Mouse (Mus musculus) MEL (cell line): Measurements from ENCODE around the gene Ring1. TPM values are rescaled to one million over a fixed set of nuclear protein-coding genes. Genes with fewer than 3 reads are reported as not detected.

Experiments used
- DNase-seq: peaks from one replicate; pipeline ENCODE4 v3.0.0; 2011; ENCODE audit warnings: low read depth, low spot score
- H3K27ac ChIP-seq: 2 replicates; pipeline ENCODE4 v1.5.1; 2012; ENCODE audit warnings: low read depth, mild to moderate bottlenecking, control low read depth, low read length, moderate library complexity; ENCODE audit not compliant: control insufficient read depth
- H3K27me3 ChIP-seq, 2 experiments: fragments of 150-350 bp in 1 of 2; sonication (generic) in 1 of 2; 2 replicates each; pipeline ENCODE4 v1.6.1; 2012; ENCODE audit warnings: low read length in 2 of 2, mild to moderate bottlenecking in 2 of 2, improper control_type of control experiment in 1 of 2, moderate library complexity in 1 of 2; ENCODE audit not compliant: insufficient read depth in 2 of 2, control insufficient read depth in 1 of 2
- H3K36me3 ChIP-seq, 2 experiments: 2 replicates each; pipeline ENCODE4 v1.6.1; 2012 to 2014; ENCODE audit warnings: low read length in 2 of 2, improper control_type of control experiment in 1 of 2, inconsistent platforms in 1 of 2, mild to moderate bottlenecking in 1 of 2; ENCODE audit not compliant: insufficient read depth in 2 of 2, control insufficient read depth in 1 of 2
- H3K4me1 ChIP-seq, 2 experiments: fragments of 150-350 bp in 1 of 2; sonication (generic) in 1 of 2; 2 replicates each; pipeline ENCODE4 v1.6.1; 2012; ENCODE audit warnings: low read length in 2 of 2, improper control_type of control experiment in 1 of 2, mild to moderate bottlenecking in 1 of 2; ENCODE audit not compliant: insufficient read depth in 2 of 2, control insufficient read depth in 1 of 2
- H3K4me3 ChIP-seq, 2 experiments: fragments of 150-350 bp in 1 of 2; sonication (generic) in 1 of 2; 2 replicates each; pipeline ENCODE4 v1.5.1; 2012; ENCODE audit warnings: low read depth in 2 of 2, low read length in 2 of 2, mild to moderate bottlenecking in 2 of 2, moderate library complexity in 2 of 2, control low read depth in 1 of 2, improper control_type of control experiment in 1 of 2; ENCODE audit not compliant: control insufficient read depth in 1 of 2, insufficient read depth in 1 of 2
- H3K79me2 ChIP-seq: 2 replicates; pipeline ENCODE4 v1.6.1; 2012; ENCODE audit warnings: mild to moderate bottlenecking, low read length, moderate library complexity; ENCODE audit not compliant: control insufficient read depth, poor library complexity, insufficient read depth
- H3K9ac ChIP-seq: 2 replicates; pipeline ENCODE4 v1.6.1; 2012; ENCODE audit warnings: low read depth, mild to moderate bottlenecking, control low read depth, low read length, moderate library complexity; ENCODE audit not compliant: control insufficient read depth, poor library complexity, severe bottlenecking
- H3K9me3 ChIP-seq: fragments of 150-350 bp; sonication (generic); replicated peaks from 2 replicates; pipeline ENCODE4 v1.6.1; 2012; ENCODE audit warnings: mild to moderate bottlenecking, low read length, improper control_type of control experiment, moderate library complexity; ENCODE audit not compliant: insufficient read depth
- CHD1 ChIP-seq: IDR thresholded peaks from 2 replicates; pipeline ENCODE4 v1.6.1; 2012; ENCODE audit warnings: low read depth, mild to moderate bottlenecking, inconsistent platforms, low read length, improper control_type of control experiment
- CHD2 ChIP-seq: IDR thresholded peaks from 2 replicates; pipeline ENCODE4 v1.6.1; 2011; ENCODE audit warnings: low read length, improper control_type of control experiment
- ELF1 ChIP-seq: IDR thresholded peaks from 2 replicates; pipeline ENCODE4 v1.6.1; 2014; ENCODE audit warnings: low read depth, mild to moderate bottlenecking, inconsistent platforms, low read length, improper control_type of control experiment, moderate library complexity
- EP300 ChIP-seq, 2 experiments: IDR thresholded peaks; 2 replicates each; pipeline ENCODE4 v1.6.1; 2011; ENCODE audit warnings: improper control_type of control experiment in 2 of 2, low read length in 2 of 2, low read depth in 1 of 2, mild to moderate bottlenecking in 1 of 2
- GATA1 ChIP-seq: IDR thresholded peaks from 2 replicates; pipeline ENCODE4 v1.6.1; 2011; ENCODE audit warnings: low read depth, low read length, improper control_type of control experiment
- HCFC1 ChIP-seq: IDR thresholded peaks from 2 replicates; pipeline ENCODE4 v1.6.1; 2012; ENCODE audit warnings: low read depth, mild to moderate bottlenecking, inconsistent platforms, low read length, improper control_type of control experiment, moderate library complexity
- JUND ChIP-seq: IDR thresholded peaks from 2 replicates; pipeline ENCODE4 v1.6.1; 2011; ENCODE audit warnings: low read depth, mild to moderate bottlenecking, improper control_type of control experiment, low read length
- KAT2A ChIP-seq: conservative IDR thresholded peaks from 2 replicates; pipeline ENCODE4 v1.6.1; 2012; ENCODE audit warnings: low read depth, low read length, improper control_type of control experiment, inconsistent platforms
- MAFK ChIP-seq: IDR thresholded peaks from 2 replicates; pipeline ENCODE4 v1.6.1; 2011; ENCODE audit warnings: low read depth, mild to moderate bottlenecking, low read length, improper control_type of control experiment, borderline replicate concordance
- MAZ ChIP-seq: IDR thresholded peaks from 2 replicates; pipeline ENCODE4 v1.6.1; 2012; ENCODE audit warnings: low read depth, mild to moderate bottlenecking, inconsistent platforms, low read length, improper control_type of control experiment
- MEF2A ChIP-seq: IDR thresholded peaks from 2 replicates; pipeline ENCODE4 v1.6.1; 2014; ENCODE audit warnings: low read depth, mild to moderate bottlenecking, inconsistent platforms, low read length, improper control_type of control experiment; ENCODE audit not compliant: poor library complexity, insufficient replicate concordance, severe bottlenecking; ENCODE audit errors: extremely low read depth
- MYB ChIP-seq: IDR thresholded peaks from 2 replicates; pipeline ENCODE4 v1.6.1; 2011; ENCODE audit warnings: mild to moderate bottlenecking, low read depth, low read length, improper control_type of control experiment
- MYC ChIP-seq: IDR thresholded peaks from 2 replicates; pipeline ENCODE4 v1.6.1; 2011; ENCODE audit warnings: low read depth, mild to moderate bottlenecking, low read length, improper control_type of control experiment, moderate library complexity
- NELFE ChIP-seq: IDR thresholded peaks from 2 replicates; pipeline ENCODE4 v1.6.1; 2011; ENCODE audit warnings: low read depth, low read length, improper control_type of control experiment
- NRF1 ChIP-seq: IDR thresholded peaks from 2 replicates; pipeline ENCODE4 v1.6.1; 2014; ENCODE audit warnings: low read depth, mild to moderate bottlenecking, inconsistent platforms, low read length, improper control_type of control experiment, moderate library complexity; ENCODE audit not compliant: poor library complexity, insufficient read depth, severe bottlenecking
- POLR2A ChIP-seq, 2 experiments: IDR thresholded peaks; 2 replicates each; pipeline ENCODE4 v1.6.1; 2011 to 2012; ENCODE audit warnings: low read length in 2 of 2, mild to moderate bottlenecking in 2 of 2, control low read depth in 1 of 2, improper control_type of control experiment in 1 of 2, low read depth in 1 of 2, moderate library complexity in 1 of 2; ENCODE audit not compliant: control insufficient read depth in 1 of 2, insufficient read depth in 1 of 2, poor library complexity in 1 of 2
- POLR2AphosphoS2 ChIP-seq: IDR thresholded peaks from 2 replicates; pipeline ENCODE4 v1.6.1; 2011; ENCODE audit warnings: low read length, improper control_type of control experiment
- POLR2AphosphoS5 ChIP-seq: IDR thresholded peaks from 2 replicates; pipeline ENCODE4 v1.6.1; 2012; ENCODE audit warnings: low read depth, borderline replicate concordance, mild to moderate bottlenecking, inconsistent platforms, low read length, moderate library complexity, mixed read lengths
- RCOR1 ChIP-seq: IDR thresholded peaks from 2 replicates; pipeline ENCODE4 v1.6.1; 2012; ENCODE audit warnings: low read depth, mild to moderate bottlenecking, inconsistent platforms, low read length, improper control_type of control experiment
- SIN3A ChIP-seq: IDR thresholded peaks from 2 replicates; pipeline ENCODE4 v1.6.1; 2012; ENCODE audit warnings: low read length, improper control_type of control experiment, inconsistent platforms
- SMC3 ChIP-seq: IDR thresholded peaks from 2 replicates; pipeline ENCODE4 v1.6.1; 2011; ENCODE audit warnings: low read depth, low read length, improper control_type of control experiment
- TAL1 ChIP-seq: IDR thresholded peaks from 2 replicates; pipeline ENCODE4 v1.6.1; 2012; ENCODE audit warnings: mild to moderate bottlenecking, inconsistent platforms, low read length, moderate library complexity, mixed read lengths
- TCF12 ChIP-seq: IDR thresholded peaks from 2 replicates; pipeline ENCODE4 v1.6.1; 2014; ENCODE audit warnings: low read depth, mild to moderate bottlenecking, inconsistent platforms, low read length, improper control_type of control experiment, moderate library complexity
- UBTF ChIP-seq: IDR thresholded peaks from 2 replicates; pipeline ENCODE4 v1.6.1; 2012; ENCODE audit warnings: low read depth, mild to moderate bottlenecking, inconsistent platforms, low read length, improper control_type of control experiment, moderate library complexity, borderline replicate concordance; ENCODE audit not compliant: insufficient read depth
- USF1 ChIP-seq: IDR thresholded peaks from 2 replicates; pipeline ENCODE4 v1.6.1; 2014; ENCODE audit warnings: low read depth, mild to moderate bottlenecking, inconsistent platforms, low read length, improper control_type of control experiment, moderate library complexity
- ZC3H11A ChIP-seq: IDR thresholded peaks from 2 replicates; pipeline ENCODE4 v1.6.1; 2012; ENCODE audit warnings: low read depth, mild to moderate bottlenecking, inconsistent platforms, low read length, improper control_type of control experiment
- ZKSCAN1 ChIP-seq: IDR thresholded peaks from 2 replicates; pipeline ENCODE4 v1.6.1; 2012; ENCODE audit warnings: low read depth, mild to moderate bottlenecking, inconsistent platforms, low read length, improper control_type of control experiment, moderate library complexity
- ZMIZ1 ChIP-seq: IDR thresholded peaks from 2 replicates; pipeline ENCODE4 v1.6.1; 2012; ENCODE audit warnings: low read depth, mild to moderate bottlenecking, inconsistent platforms, low read length, improper control_type of control experiment, moderate library complexity
- polyA plus RNA-seq, 2 experiments: library from polyadenylated mRNA; stranded (reverse) in 1 of 2; unstranded in 1 of 2; fragments of >175 nt in 1 of 2; fragments of >200 nt in 1 of 2; gene quantifications; 2 replicates each; pipeline versions ENCODE4 v1.2.1 to v1.2.4; 2012; ENCODE audit warnings: low replicate concordance in 2 of 2, low read depth in 1 of 2; ENCODE audit not compliant: insufficient read length in 2 of 2, insufficient read depth in 1 of 2, missing spikeins in 1 of 2
- total RNA-seq: library from RNA; depleted of rRNA; stranded (reverse); fragments of 300-350 nt; gene quantifications from 2 replicates; pipeline ENCODE4 v1.2.3, GENCODE M21; 2012

Ring1 gene
- total and polyA plus RNA-seq, 3 experiments, result 18.3 to 28.4 TPM; not detected in 1

- no peak for TF ChIP-seq NRF1
- no peak for TF ChIP-seq CHD1
- TF ChIP-seq KAT2A, result no peak; the same call in 1 of the 2 replicates
- TF ChIP-seq POLR2AphosphoS2, result peak; percentile 50
- TF ChIP-seq MAFK, result no peak
- TF ChIP-seq POLR2AphosphoS5, result no peak
- no peak for TF ChIP-seq TCF12
- 0 out of 4 replicates have a peak, but pooled peaks of 1 of the 2 experiments have one; percentile 51 for TF ChIP-seq POLR2A (IDR thresholded peaks at IDR 0.05; ENCODE audit: control insufficient read depth in 1 of 2, insufficient read depth in 1 of 2, low read depth in 1 of 2, low read length in 2 of 2, poor library complexity in 1 of 2)
- TF ChIP-seq ELF1, result 0 out of 2 replicates have a peak, but pooled peaks have one; percentile 9
- TF ChIP-seq MYC, result no peak
- no peak; the same call in 1 of the 2 replicates for TF ChIP-seq ZMIZ1
- no peak for TF ChIP-seq MAZ
- TF ChIP-seq MYB, result no peak
- TF ChIP-seq UBTF, result peak; percentile 93; the same call in 1 of the 2 replicates
- peaks cover 0 to 24% of the 10 kb centered on the region in 2 experiments; a peak in 2 of 4 replicates for H3K4me1 ChIP-seq
- H3K9ac ChIP-seq, result peak overlapping the region; percentile 96
- no peaks in the 10 kb centered on the region for H3K27me3 ChIP-seq
- peaks cover 3 to 10% of the 10 kb centered on the region in 2 experiments; a peak in 3 of 4 replicates for H3K36me3 ChIP-seq
- peak overlapping the region; percentile 90 to 96 for H3K4me3 ChIP-seq
- no peak for DNase-seq
- peak overlapping the region; percentile 69 for H3K27ac ChIP-seq
- no peaks in the 10 kb centered on the region for H3K9me3 ChIP-seq
- H3K79me2 ChIP-seq, result peaks cover 21% of the 10 kb centered on the region
Observed at GRCm38 (mm10) chr17:34024861-34025755, 628 bp upstream of the Ring1 start.

- Histone ChIP-seq H3K27ac (no peak overlapping the region), H3K4me1 (peaks cover 0 to 20% of the 10 kb centered on the region in 2 experiments; a peak in 2 of 4 replicates), H3K9ac (peak overlapping the region; percentile 96), H3K9me3 (no peaks in the 10 kb centered on the region), H3K27me3 (no peaks in the 10 kb centered on the region), H3K36me3 (peaks cover 3 to 7% of the 10 kb centered on the region in 2 experiments; a peak in 3 of 4 replicates), H3K79me2 (peaks cover 16% of the 10 kb centered on the region), H3K4me3 (peak overlapping the region; percentile 90 to 96)
- TF ChIP-seq NELFE, result no peak
- TF ChIP-seq GATA1, result no peak
- no peak for TF ChIP-seq RCOR1
- no peak for TF ChIP-seq SMC3
- no peak for TF ChIP-seq MEF2A
- TF ChIP-seq ZC3H11A, result no peak
- no peak for TF ChIP-seq CHD1
- TF ChIP-seq SIN3A, result no peak
- TF ChIP-seq CHD2, result no peak
- TF ChIP-seq USF1, result no peak
- no peak for TF ChIP-seq JUND
- no peak for TF ChIP-seq ZKSCAN1
- TF ChIP-seq TCF12, result no peak
- no peak for TF ChIP-seq POLR2A (IDR thresholded peaks at IDR 0.05; ENCODE audit: control insufficient read depth in 1 of 2, insufficient read depth in 1 of 2, low read depth in 1 of 2, low read length in 2 of 2, poor library complexity in 1 of 2)
- TF ChIP-seq TAL1, result no peak
- no peak for TF ChIP-seq POLR2AphosphoS2
- no peak for TF ChIP-seq MAZ
- TF ChIP-seq KAT2A, result no peak
- TF ChIP-seq EP300 (IDR thresholded peaks at IDR 0.05; ENCODE audit: low read depth in 1 of 2, low read length in 2 of 2), result no peak
- TF ChIP-seq HCFC1, result no peak
- TF ChIP-seq, all 39 proteins: peak for 0
- no peak for DNase-seq
Observed at GRCm38 (mm10) chr17:34023678-34024077, 802 bp downstream of the Ring1 start.
